Mouse (Mus musculus) mouse trophoblast stem cell (cell line): ENCODE measurements around the gene Ube2c.

ENCODE experiments used
- in situ Hi-C, 2 experiments: fragments of 300-500 bp; cut with MseI, MboI; formaldehyde crosslinking; loops; 2 replicates in 1 of 2; 3 replicates in 1 of 2; pipeline ENCODE4 v1.15.1; 2025

The Ube2c gene

DNA sequence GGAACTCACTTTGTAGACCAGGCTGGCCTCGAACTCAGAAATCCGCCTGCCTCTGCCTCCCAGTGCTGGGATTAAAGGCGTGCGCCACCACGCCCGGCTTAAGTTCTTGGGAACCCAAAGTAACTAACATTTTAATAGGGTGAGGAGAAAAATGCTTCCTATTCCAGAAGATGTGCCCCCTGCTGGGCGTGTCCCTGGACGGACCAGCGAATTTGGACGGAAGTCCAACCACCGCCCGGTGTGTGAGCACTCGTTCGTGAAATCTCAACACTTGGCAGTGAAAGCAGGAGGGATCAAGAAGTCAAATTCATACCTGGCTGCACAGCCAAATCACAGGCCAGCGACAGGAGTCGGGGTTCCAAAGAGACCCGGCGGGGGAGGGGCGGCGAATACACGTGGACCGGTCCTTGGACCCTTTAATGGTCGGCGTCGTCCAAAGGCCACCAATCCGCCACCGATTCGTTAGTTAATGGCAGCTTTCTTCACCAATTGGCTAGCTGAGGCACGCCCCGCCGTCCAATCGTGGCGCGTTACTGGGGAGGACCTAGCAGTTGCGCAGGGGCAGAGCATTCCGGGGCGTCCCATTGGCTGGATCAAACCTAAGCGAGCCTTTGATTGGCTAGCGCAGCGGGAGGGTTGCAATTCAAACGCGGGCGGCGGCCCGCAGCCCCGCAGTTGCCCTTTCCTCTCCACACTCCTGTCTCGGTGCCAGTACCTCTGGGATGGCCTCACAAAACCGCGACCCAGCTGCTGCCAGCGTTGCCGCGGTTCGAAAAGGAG is at the start of gene Ube2c:
Gene Ube2c, plus strand, starts transcription at position 641 of the 780 bp plus-strand sequence.
- in situ Hi-C loops = no loop called here

DNA sequence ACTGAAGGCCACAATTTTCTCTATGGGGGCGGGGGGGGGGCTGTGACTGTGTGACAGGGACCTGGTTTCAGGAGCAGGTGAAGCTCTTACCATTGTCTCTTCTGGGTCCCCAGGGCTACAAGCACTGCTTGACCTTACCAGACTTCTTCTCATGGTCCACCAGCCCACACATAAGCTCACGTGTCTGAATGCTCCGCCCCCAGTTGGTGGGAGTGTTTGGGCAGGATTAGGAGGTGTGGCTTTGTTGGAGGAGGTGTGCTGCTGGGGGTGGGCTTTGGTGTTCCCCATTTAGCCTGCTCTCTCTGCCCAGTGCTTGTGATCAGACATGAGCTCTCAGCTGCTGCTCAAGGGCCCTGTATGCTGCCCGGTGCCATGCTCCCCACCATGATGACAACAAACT is 46.4 kb upstream of the Ube2c start:
- in situ Hi-C loops = loop anchor here (5.0 to 10.0 kb wide), 3 partner anchors 48 to 131 kb away; partner anchors contain the start of genes Eppin (in 2 of the 2) and Wfdc11 (in 1 of the 2)

- in situ Hi-C loops = loop anchor here in 1 of 2 experiments (10.0 kb wide), 2 partner anchors 51 to 131 kb away; partner anchors contain the start of genes Eppin and Wfdc11
These were observed 43.6 kb upstream of the Ube2c start for GRCm38 (mm10) chr2:164725895-164726619.

DNA sequence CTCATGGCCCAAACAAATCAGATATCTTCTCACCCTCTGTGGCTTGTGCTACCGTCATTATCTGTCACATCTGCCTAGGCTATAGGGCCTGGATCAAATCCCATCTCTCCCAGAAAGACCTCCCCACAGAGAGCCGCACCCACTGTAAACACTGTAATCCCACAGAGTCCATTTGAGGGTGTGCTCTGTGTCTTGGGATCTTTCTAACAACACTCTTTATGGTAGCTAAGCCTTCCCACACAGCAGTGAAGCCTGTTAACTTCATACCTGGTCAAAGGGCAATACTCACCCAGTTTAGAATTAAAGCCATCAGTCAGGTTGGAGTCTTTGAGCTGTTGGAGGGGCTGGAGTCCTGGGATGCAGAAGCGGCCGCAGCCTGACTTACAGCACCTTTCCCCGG is 38.0 kb upstream of the Ube2c start:
- in situ Hi-C loops = no loop called here

DNA sequence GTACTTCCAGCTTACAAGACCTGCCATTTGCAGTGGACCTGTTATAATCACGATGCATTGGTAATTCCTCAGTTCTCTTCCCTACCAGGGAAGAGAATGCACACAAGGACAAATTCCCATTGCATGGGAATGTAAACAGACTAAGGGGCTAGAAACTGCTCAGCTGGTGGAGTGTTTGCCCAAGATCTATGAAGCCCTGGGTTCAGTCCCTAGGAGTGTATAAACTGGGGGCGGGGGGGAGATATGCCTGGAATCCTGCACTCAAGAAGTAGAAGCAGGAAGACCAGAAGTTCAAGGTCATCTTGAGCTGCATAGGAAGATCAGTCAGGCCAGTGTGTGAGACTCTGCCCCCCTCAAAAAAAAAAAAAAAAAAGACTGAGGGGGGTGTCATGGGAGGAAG is 36.4 kb upstream of the Ube2c start:
- in situ Hi-C loops = no loop called here

GRCm38 (mm10) chr2:164734839-164735238 is 34.9 kb upstream of the Ube2c start:
- in situ Hi-C loops = no loop called here

- in situ Hi-C loops = no loop called here
These were observed 34.3 kb upstream of the Ube2c start for GRCm38 (mm10) chr2:164735446-164735845.

DNA sequence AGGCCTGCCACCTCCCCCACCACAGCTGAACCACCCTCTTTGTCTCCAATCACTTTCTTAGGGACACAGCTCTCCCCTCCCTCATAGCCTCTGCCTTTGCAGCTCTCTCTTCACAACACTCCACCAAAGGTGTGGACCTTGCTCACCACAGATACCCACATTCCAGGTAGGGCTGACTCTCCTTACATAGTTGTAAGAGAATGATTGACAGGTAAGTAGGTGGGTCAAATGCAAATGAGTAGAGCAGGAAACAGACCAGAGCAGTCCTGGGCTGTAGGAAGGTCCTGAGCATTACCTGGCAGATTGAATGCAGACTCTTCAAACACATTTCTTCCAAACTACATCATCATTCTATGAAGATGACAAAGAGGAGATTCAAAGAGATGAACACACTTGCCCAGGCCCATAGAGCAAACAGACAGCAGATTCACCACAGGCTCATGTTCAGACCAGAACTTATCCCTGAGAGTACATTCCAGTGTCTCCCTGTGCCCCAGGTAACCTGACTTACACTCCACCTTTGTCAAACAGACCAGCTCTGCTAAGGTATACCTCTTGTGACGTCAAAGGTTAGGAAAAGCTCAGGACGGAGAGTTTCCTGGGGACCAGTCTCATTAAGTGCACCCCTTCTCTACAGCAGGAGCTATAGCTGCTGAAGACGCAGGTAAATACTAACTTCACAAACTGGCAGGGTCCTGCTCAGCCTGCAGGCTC is 32.2 kb upstream of the Ube2c start:
- in situ Hi-C loops = no loop called here

DNA sequence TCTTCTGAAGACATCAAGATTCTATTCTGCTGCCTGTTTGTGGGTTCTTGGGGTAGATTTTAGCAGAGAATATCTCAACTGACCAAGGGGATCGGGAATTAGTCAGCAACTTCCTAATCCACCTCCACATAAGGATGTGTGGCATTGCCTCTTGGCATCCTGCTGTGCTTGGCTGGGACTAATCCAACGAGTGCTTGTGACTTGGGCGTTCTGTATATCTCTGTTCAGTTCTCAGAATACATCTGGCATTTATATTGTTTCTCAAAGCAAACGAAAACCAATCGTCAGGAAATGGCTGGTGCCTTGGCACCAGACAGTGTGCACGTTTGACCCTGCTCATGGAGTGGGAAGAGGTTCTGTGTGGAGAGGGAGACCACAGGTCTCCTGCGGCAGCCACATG is 29.8 kb upstream of the Ube2c start:
- in situ Hi-C loops = no loop called here

- in situ Hi-C loops = no loop called here
These were observed 24.7 kb upstream of the Ube2c start for GRCm38 (mm10) chr2:164744987-164745386.

- in situ Hi-C loops = no loop called here
These were observed 23.7 kb upstream of the Ube2c start, which contains the start of the genes Wfdc3 and Dnttip1 for GRCm38 (mm10) chr2:164745843-164746479. TSS of gene Wfdc3 (minus strand) at chr2:164745931. TSS of gene Dnttip1 (plus strand) at chr2:164745983.

GRCm38 (mm10) chr2:164746693-164747092 is 23.0 kb upstream of the Ube2c start:
- in situ Hi-C loops = no loop called here

DNA sequence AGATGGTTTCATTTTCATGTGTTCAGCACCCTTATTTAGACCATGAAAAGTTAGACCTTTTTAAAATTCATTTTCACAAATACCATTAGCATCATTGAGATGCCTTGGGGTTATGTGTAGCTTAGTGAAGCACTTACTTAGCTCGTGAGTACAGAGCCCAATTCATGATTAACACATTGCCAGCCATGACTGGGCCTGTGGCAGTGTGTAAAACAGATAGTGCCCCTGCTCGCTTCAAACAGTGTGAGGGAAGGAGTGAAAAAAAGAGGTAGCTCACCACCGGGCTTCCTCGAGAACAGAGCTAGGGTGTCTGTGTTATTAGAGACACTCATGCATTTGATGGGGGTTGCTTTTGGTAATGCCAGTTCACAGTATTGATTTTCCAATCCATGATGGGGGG is 21.5 kb upstream of the Ube2c start:
- in situ Hi-C loops = no loop called here

- in situ Hi-C loops = no loop called here
These were observed 20.7 kb upstream of the Ube2c start for GRCm38 (mm10) chr2:164748991-164749390.

- in situ Hi-C loops = no loop called here
These were observed 17.2 kb upstream of the Ube2c start for GRCm38 (mm10) chr2:164752454-164752853.

GRCm38 (mm10) chr2:164754105-164754504 is 15.6 kb upstream of the Ube2c start:
- in situ Hi-C loops = no loop called here

DNA sequence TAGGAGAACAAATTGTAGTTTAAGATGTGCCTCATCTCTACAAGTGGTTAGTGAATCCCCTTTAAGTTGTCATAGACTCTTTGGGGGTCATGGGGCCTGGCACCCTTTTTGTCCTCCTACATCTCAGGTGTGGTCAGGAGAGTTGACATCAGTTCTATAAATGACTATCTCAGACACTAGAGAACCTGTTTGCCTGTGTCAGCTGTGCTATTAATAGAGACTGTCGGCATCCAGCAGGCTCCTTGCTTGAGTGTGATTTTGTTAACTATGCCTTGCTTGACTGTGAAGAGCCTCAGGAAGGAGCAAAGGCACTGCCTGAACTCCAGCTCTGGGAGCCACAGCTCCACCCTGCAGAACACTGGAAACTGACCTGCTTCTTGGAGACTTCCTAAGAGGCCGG is 14.9 kb upstream of the Ube2c start:
- in situ Hi-C loops = no loop called here

DNA sequence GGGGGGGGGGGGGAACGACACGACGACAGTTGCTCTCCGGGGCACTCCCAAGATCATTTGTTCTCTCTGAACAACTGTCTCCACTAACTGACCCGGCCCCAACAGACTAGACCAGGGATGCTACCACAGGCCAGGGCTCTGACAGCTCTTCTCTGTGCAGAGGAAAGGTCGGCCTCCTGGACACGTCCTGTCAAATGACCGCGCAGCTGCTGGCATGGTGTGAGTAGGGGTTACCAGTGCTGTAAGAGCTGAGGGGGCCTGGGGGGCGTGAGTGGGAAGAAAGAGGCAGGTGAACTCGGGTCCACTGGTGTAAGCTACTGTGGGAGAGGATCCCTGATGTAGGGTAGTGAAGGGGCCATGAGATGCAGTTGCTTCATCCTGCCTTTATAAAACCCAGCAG is 11.9 kb upstream of the Ube2c start:
- in situ Hi-C loops = no loop called here

- in situ Hi-C loops = no loop called here
These were observed 11.0 kb upstream of the Ube2c start for GRCm38 (mm10) chr2:164758692-164759091.

DNA sequence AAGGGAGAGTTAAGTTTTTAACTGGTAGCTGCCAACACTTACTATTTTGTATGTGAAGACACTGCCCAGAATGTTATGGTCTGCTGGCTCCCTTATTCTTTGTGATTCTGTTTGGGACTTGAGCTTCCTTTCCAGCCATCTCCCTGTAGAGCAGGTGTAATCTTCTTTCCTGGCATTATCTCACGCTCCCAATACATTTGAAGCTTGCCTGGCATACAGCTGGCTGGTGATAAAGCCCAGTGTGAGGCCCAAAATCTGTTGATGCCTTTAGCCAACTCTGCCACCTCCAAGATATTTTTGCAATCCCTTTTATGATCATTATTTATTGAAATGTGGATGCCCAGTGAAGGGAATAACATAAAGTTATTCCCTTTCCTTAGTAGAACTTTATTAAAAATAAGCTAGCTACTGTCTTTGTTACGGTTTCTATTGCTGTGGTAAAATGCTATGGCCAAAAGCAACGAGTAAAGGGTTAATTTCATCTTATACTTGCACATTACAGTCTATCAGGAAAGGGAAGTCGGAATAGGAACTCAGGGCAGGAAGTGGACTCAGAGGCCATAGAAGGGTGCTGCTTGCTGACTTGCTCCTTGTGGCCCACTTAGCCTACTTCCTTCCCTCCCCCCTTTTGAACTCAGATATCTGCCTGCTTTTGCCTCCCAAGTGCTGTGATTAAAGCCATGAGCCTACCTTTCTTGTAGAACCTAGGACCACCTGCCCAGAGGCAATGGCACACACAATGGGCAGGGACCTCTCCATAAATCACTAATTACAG is 9.5 kb upstream of the Ube2c start:
- in situ Hi-C loops = no loop called here

- in situ Hi-C loops = no loop called here
These were observed 8.2 kb upstream of the Ube2c start for GRCm38 (mm10) chr2:164761502-164761901.
